Mouse (Mus musculus) hematopoietic stem cell, adult 5-6 weeks (primary cell): Measurements from ENCODE around the gene Cntnap2. TPM values are rescaled to one million over a fixed set of nuclear protein-coding genes. Genes with fewer than 3 reads are reported as not detected.

Experiments used
- ATAC-seq, 2 experiments: fragments of 125-278 bp in 1 of 2; replicated peaks in 1 of 2; 2 replicates each; pipeline ENCODE4 v1.8.0; 2016 to 2017; ENCODE audit warnings: inconsistent platforms in 2 of 2, mild to moderate bottlenecking in 2 of 2, moderate number of reproducible peaks in 2 of 2, low read depth in 1 of 2, moderate TSS enrichment in 1 of 2; ENCODE audit not compliant: low FRiP score in 2 of 2, poor library complexity in 2 of 2, severe bottlenecking in 2 of 2, insufficient read depth in 1 of 2, low TSS enrichment in 1 of 2
- total RNA-seq: library from RNA; stranded (forward); fragments of 172-1452, 232-1000 nt; gene quantifications from 2 replicates; pipeline ENCODE4 v1.2.3, GENCODE M21; 2017

Cntnap2 gene
- total RNA-seq, 1 experiment from 2014 or later = not detected

- ATAC-seq = no peak
These were observed 2284.1 kb downstream of the Cntnap2 start for GRCm38 (mm10) chr6:47343245-47343644.

GRCm38 (mm10) chr6:47344696-47345095 is 2285.5 kb downstream of the Cntnap2 start:
- ATAC-seq = no peak

GRCm38 (mm10) chr6:47350100-47350690 is 2291.0 kb downstream of the Cntnap2 start:
- ATAC-seq = no peak; a peak in 1 of 4 replicates
